Mouse (Mus musculus) embryonic facial prominence, embryonic 11.5 days (tissue): ENCODE results near the gene Smurf2. TPM values are rescaled to one million over a fixed set of nuclear protein-coding genes. Genes with fewer than 3 reads are reported as not detected.
A peak's percentile ranks its signal among the peaks of the same experiment; 100 is the strongest.

Experiments used
- ATAC-seq: fragments of 200-750 bp; cut with Nextera tagmentation; replicated peaks from 2 replicates; pipeline ENCODE4 v1.8.0; 2017; ENCODE audit warnings: low read depth; ENCODE audit not compliant: insufficient number of reproducible peaks, low FRiP score, low TSS enrichment
- DNase-seq: peaks from one replicate; pipeline ENCODE4 v3.0.0-alpha.2; 2015; ENCODE audit warnings: low spot score
- H3K27ac ChIP-seq: fragments of 300-500 bp; sonication (generic); replicated peaks from 2 replicates; pipeline ENCODE4 v1.5.1; 2014; ENCODE audit warnings: mild to moderate bottlenecking, low read depth, low read length, control low read depth
- H3K27me3 ChIP-seq: fragments of 300-500 bp; sonication (generic); 2 replicates; pipeline ENCODE4 v1.6.1; 2014; ENCODE audit warnings: mild to moderate bottlenecking, low read length, moderate library complexity, mixed read lengths; ENCODE audit not compliant: control insufficient read depth, insufficient read depth
- H3K36me3 ChIP-seq: fragments of 300-500 bp; sonication (generic); replicated peaks from 2 replicates; pipeline ENCODE4 v1.6.1; 2014; ENCODE audit warnings: low read depth, mild to moderate bottlenecking, low read length, moderate library complexity, mixed read lengths; ENCODE audit not compliant: control insufficient read depth, insufficient read depth
- H3K4me1 ChIP-seq: fragments of 300-500 bp; sonication (generic); 2 replicates; pipeline ENCODE4 v1.6.1; 2014; ENCODE audit warnings: low read length, mixed read lengths; ENCODE audit not compliant: control insufficient read depth, insufficient read depth
- H3K4me2 ChIP-seq: fragments of 300-500 bp; sonication (generic); 2 replicates; pipeline ENCODE4 v1.6.1; 2014; ENCODE audit warnings: low read depth, mild to moderate bottlenecking, control low read depth, low read length, moderate library complexity
- H3K4me3 ChIP-seq: fragments of 300-500 bp; sonication (generic); 2 replicates; pipeline ENCODE4 v1.5.1; 2014; ENCODE audit warnings: low read depth, low read length, control low read depth
- H3K9ac ChIP-seq: fragments of 300-500 bp; sonication (generic); replicated peaks from 2 replicates; pipeline ENCODE4 v1.6.1; 2014; ENCODE audit warnings: mild to moderate bottlenecking, control low read depth, low read length
- H3K9me3 ChIP-seq: fragments of 300-500 bp; sonication (generic); replicated peaks from 2 replicates; pipeline ENCODE4 v1.6.1; 2016; ENCODE audit warnings: mild to moderate bottlenecking, low read length, inconsistent platforms, mixed read lengths; ENCODE audit not compliant: control insufficient read depth
- WGBS: fragments of 180-500 bp; shearing (Covaris S2); extraction: QIAGEN DNeasy Blood & Tissue Kit; methylation state at CpG from one replicate; pipeline ENCODE4 v1.1.7; 2014; 5-methylcytosine and 5-hydroxymethylcytosine counted together
- polyA plus RNA-seq: library from polyadenylated mRNA; unstranded; fragments of >200 nt; fragmentation: Nextera tagmentation; extraction: Ambion mirVana; gene quantifications from 2 replicates; pipeline ENCODE4 v1.2.1, GENCODE M21; 2014

Smurf2 gene
- polyA plus RNA-seq, 1 experiment from 2014 or later, result 19.8 TPM

- WGBS, result 83% methylated on average over 4 of the region's 4 CpGs
- ATAC-seq, result no peak
- Histone ChIP-seq H3K4me3 (no peak overlapping the region), H3K4me1 (no peaks in the 10 kb centered on the region), H3K27ac (no peak overlapping the region), H3K4me2 (no peak overlapping the region), H3K9ac (no peak overlapping the region), H3K9me3 (no peaks in the 10 kb centered on the region), H3K27me3 (no peaks in the 10 kb centered on the region), H3K36me3 (no peaks in the 10 kb centered on the region)
- no peak for DNase-seq
Measured at GRCm38 (mm10) chr11:106926732-106927131, 6.2 kb upstream of the Smurf2 start.

- Histone ChIP-seq H3K4me3 (peak overlapping the region; percentile 70), H3K27me3 (no peaks in the 10 kb centered on the region), H3K9me3 (no peaks in the 10 kb centered on the region), H3K27ac (peak overlapping the region; percentile 88), H3K9ac (peak overlapping the region; percentile 95), H3K4me1 (no peaks in the 10 kb centered on the region), H3K4me2 (peak overlapping the region; percentile 80), H3K36me3 (no peaks in the 10 kb centered on the region)
- WGBS, result under 1% methylated on average over 77 of the region's 87 CpGs
- ATAC-seq (peak; percentile 76), DNase-seq (peak; percentile 50)
Measured at GRCm38 (mm10) chr11:106919612-106920550, 634 bp downstream of the Smurf2 start.

DNA sequence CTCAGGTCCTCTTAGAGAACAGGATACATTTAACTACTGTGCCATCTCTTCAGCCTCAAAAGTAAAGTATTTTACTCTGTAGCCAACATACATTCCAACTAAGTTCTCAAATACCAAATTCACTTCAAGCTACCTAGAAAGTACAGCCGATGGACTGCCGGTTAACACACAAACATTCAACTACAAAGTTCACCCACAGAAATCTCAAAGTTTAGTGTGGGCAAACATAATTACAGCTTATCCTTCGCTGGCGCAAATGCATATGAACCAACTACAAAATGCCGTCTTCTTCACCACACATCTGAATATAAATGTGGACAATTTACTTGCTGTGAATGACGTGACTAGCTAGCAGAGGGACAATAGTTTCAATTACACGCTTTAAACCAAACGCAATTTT is 1.6 kb downstream of the Smurf2 start:
- no peak for DNase-seq
- peak overlapping the region; percentile 80 for H3K4me2 ChIP-seq
- peak overlapping the region; percentile 95 for H3K9ac ChIP-seq
- no peak for ATAC-seq
- WGBS, result 27% methylated on average over 8 of the region's 8 CpGs
- H3K27ac ChIP-seq, result no peak overlapping the region
- no peaks in the 10 kb centered on the region for H3K27me3 ChIP-seq
- H3K4me3 ChIP-seq, result peak overlapping the region; percentile 70
- no peaks in the 10 kb centered on the region for H3K36me3 ChIP-seq
- H3K4me1 ChIP-seq, result no peaks in the 10 kb centered on the region
- H3K9me3 ChIP-seq, result no peaks in the 10 kb centered on the region

DNA sequence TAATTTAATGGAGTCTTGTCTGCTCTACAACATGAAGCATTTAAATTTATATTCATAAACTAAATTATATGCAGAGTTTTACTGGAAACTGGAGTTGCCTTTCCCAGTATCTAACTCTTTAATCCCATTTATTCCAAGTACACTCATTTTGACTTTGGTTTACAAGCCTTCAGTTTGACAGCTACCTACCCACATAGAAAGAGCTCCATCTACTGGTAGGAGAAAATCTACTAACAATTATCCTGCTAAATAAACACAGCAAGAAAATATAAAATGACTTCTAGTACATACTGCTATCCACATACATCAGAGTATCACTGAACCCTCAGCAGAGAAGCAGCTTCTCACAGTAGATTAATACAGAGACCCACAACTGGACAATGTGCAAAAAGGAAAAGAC is 9.3 kb downstream of the Smurf2 start:
- ATAC-seq (no peak), DNase-seq (no peak)
- no peak overlapping the region for H3K4me3 ChIP-seq

DNA sequence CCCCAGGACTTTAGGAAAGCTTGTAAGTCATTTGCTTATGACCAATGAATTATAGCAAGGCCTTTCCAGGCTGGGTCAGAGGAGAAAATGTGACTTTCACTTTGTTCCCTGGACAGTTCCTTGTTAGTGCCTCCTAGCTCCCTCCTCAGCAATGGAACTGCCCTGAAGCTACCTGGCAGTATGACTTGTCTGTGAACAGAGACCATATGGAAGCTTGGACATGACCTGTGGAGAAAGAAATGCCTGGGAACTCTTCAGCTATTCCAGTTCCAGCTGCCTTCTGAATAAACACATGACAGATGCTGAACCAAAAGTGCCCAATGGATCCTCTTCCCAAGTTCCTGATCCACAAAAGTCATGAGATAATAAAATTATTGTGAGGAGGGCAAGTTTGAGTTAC is 12.5 kb downstream of the Smurf2 start:
- Histone ChIP-seq H3K36me3 (no peaks in the 10 kb centered on the region), H3K4me1 (no peaks in the 10 kb centered on the region), H3K4me3 (no peak overlapping the region), H3K9ac (no peak overlapping the region), H3K4me2 (no peak overlapping the region), H3K9me3 (no peaks in the 10 kb centered on the region), H3K27me3 (no peaks in the 10 kb centered on the region), H3K27ac (no peak overlapping the region)
- ATAC-seq, result no peak
- DNase-seq, result no peak

More for the DNA sequence above, 9.3 kb downstream of the Smurf2 start:
- no peak overlapping the region for H3K4me2 ChIP-seq
- no peak overlapping the region for H3K9ac ChIP-seq
- no peaks in the 10 kb centered on the region for H3K9me3 ChIP-seq
- no peaks in the 10 kb centered on the region for H3K4me1 ChIP-seq
- H3K27ac ChIP-seq, result no peak overlapping the region
- H3K36me3 ChIP-seq, result no peaks in the 10 kb centered on the region
- no peaks in the 10 kb centered on the region for H3K27me3 ChIP-seq

DNA sequence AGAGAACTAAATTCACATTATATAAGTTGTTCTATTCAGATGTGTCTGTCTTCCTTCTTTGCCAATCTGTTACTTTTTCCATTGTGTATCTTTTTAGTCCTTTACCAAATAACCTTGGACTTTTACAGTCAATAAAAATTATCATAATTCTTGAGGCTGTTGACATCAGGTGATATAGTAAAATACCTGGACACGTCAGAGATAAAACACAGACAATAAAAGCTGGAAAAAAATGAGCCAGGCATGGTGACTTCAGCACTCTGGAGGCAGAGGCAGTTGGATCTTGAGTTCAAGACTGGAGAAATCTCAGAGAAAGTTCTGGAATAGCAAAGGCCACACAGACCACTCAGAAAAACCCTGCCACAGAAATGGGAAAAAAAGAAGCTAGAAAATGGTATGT is 13.3 kb downstream of the Smurf2 start:
- Histone ChIP-seq H3K27me3 (no peaks in the 10 kb centered on the region), H3K4me1 (no peaks in the 10 kb centered on the region), H3K4me2 (no peak overlapping the region), H3K27ac (no peak overlapping the region), H3K9ac (no peak overlapping the region), H3K9me3 (no peaks in the 10 kb centered on the region), H3K36me3 (no peaks in the 10 kb centered on the region), H3K4me3 (no peak overlapping the region)
- no peak for DNase-seq
- ATAC-seq, result no peak
- WGBS, result 93% methylated on average over 1 of the region's 1 CpGs

GRCm38 (mm10) chr11:106905707-106906106 is 14.8 kb downstream of the Smurf2 start:
- DNase-seq (no peak), ATAC-seq (no peak)
- H3K4me3 ChIP-seq, result no peak overlapping the region
- H3K36me3 ChIP-seq, result no peaks in the 10 kb centered on the region
- no peak overlapping the region for H3K27ac ChIP-seq
- no peak overlapping the region for H3K9ac ChIP-seq
- H3K4me1 ChIP-seq, result no peaks in the 10 kb centered on the region
- H3K9me3 ChIP-seq, result no peaks in the 10 kb centered on the region
- 90% methylated on average over 4 of the region's 4 CpGs for WGBS
- no peak overlapping the region for H3K4me2 ChIP-seq
- H3K27me3 ChIP-seq, result no peaks in the 10 kb centered on the region

DNA sequence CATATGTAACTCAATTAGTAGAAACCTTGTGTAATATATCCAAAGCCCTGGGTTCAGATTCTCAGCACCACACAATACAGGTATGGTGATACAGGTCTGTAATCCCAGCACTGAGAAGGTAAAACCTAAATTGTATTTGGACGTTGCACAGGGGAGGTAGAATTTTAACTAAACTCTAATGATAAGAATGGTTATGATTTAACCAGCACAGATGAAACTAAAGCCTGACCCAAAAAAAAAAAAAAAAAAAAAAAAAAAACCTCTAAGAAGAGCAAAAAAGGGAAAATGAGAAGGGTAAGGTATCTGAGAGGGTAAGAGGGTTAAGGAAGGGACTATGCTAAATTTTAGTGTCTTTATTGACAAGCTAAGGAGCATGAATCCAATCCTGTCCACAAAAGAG is 20.7 kb downstream of the Smurf2 start:
- no peak overlapping the region for H3K4me2 ChIP-seq
- no peaks in the 10 kb centered on the region for H3K4me1 ChIP-seq
- H3K27ac ChIP-seq, result no peak overlapping the region
- H3K4me3 ChIP-seq, result no peak overlapping the region
- 88% methylated on average over 1 of the region's 1 CpGs for WGBS
- no peaks in the 10 kb centered on the region for H3K36me3 ChIP-seq
- no peaks in the 10 kb centered on the region for H3K9me3 ChIP-seq
- DNase-seq (no peak), ATAC-seq (no peak)
- no peak overlapping the region for H3K9ac ChIP-seq
- H3K27me3 ChIP-seq, result no peaks in the 10 kb centered on the region
